Mouse (Mus musculus) granulocyte monocyte progenitor cell, adult 5-6 weeks (primary cell): ENCODE data around the gene Parvb. TPM values are rescaled to one million over a fixed set of nuclear protein-coding genes. Genes with fewer than 3 reads are reported as not detected.

ENCODE experiments used
- ATAC-seq: replicated peaks from 2 replicates; pipeline ENCODE4 v1.8.0; 2016; ENCODE audit warnings: mild to moderate bottlenecking, moderate TSS enrichment, inconsistent platforms; ENCODE audit not compliant: poor library complexity, severe bottlenecking
- total RNA-seq, 2 experiments: library from RNA; stranded (forward) in 1 of 2; stranded (reverse) in 1 of 2; fragments of 200-712, 200-1000 nt in 1 of 2; fragments of >200 nt in 1 of 2; fragmentation: Nextera tagmentation in 1 of 2; gene quantifications; 2 replicates each; pipeline ENCODE4 v1.2.3; 2014 to 2017

Parvb gene
- total RNA-seq (2014; fragmentation: Nextera tagmentation) (3.9 and 4.3 TPM in 2 replicates), total RNA-seq (2017) (0.36 and 0.43 TPM in 2 replicates)

DNA sequence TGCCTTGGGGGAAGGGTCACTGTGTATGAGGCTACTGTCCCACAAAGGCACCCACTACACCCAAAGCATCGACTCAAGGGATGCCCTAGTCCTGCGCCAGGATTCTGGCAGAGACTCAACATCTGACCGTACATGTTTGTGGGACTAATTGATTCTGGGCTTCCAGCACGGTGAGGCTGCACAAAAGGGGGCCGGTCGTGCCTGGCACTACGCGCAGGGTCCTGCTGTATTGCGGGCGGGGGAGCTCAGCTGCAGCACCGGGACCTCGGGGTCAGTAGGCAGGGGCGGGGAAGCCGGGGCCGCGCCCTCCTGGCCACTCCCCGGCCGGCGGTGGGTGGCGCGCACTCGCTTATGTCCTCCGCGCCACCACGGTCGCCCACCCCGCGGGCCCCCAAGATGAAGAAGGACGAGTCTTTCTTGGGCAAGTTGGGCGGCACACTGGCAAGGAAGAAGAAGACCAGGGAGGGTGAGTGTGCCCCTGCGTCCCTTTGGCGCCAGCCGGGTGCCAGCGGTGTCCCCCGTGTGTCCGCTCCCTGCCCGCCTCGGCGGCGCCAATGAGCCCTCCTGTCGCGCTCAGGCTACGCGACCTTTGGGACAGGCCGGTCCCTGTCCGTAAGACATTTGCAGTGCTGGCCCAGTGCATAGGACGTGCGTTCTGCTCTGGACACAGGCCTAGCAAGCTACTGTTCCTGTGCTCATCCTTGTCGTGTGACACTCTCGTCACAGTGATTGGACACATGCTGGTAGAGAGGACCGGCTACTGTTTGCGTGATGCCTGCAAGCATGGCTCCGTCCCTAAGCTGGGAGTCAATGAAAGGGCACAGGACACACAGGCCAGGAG is at the start of gene Parvb:
Parvb (plus strand) TSS at position 323 of the 841 bp plus-strand sequence.
- peak; percentile 58 for ATAC-seq

DNA sequence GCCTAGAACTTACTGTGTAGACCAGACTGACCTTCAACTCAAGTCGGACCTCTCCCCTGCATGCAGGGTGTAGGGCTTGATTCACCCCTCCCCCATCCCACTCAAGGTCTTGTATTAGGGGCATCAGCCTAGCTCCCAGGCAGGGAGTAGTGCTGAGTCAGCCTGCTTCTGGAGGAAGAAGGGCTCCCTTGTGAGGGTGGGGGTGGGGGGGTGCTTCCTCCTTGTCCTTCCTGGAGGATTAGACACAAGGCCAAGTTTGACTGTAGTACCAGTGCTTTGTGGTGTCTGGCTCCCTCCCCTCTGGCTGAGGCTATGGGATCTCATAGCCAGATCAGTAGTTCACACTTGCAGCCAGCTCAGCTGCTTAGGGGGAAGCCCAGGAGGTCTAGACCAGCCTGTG is 47.9 kb upstream of the Parvb start:
- ATAC-seq: peak; percentile 31

DNA sequence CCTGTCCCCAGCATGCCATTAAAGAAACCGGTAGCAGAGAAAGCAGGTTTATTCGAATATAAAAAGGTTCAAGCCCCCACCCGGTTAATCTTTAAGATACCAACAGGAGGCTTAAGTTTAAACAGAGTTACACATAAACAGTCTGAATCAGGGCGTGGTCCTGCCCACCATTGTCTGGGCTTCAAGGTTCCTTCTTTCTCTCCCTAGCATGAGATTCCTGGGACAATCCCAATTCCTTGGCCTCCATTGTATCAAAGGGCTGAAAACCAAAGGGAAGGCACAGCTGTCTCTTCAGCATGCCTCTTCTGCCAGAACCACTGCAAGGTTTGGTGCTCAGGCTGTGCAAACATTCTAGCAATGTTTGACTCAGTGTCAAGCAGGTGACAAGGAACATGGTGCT is 45.6 kb upstream of the Parvb start:
- no peak for ATAC-seq

DNA sequence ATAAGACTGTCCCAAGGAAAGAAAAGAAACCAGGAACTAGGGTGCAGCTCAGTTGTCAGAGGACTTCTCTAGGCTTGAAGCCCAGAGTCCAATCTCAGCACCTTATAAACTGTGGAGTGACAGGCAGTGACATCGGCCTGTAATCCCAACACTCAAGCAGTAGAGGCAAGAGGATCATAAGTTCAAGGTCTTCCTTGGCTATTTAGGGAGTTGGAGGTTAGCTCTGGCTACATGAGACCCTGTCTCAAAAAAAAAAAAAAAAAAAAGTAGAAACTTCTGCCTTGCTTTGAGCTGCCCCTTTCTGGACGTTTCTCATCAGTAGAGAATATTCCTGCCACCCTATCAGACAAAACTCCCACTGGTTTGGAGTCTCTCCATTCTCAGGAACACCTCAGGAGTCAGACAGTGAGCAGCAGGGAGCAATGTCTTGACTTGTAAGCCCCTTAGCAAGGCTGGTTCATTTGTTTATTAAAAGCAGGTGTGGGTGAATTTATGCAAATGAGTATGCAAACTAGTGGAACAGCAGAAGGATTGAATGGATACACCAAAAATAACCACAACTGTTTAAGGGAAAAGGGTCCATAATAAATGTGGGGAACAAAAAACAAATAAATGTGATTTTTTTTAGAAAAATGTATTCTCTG is 42.8 kb upstream of the Parvb start:
- no peak for ATAC-seq

DNA sequence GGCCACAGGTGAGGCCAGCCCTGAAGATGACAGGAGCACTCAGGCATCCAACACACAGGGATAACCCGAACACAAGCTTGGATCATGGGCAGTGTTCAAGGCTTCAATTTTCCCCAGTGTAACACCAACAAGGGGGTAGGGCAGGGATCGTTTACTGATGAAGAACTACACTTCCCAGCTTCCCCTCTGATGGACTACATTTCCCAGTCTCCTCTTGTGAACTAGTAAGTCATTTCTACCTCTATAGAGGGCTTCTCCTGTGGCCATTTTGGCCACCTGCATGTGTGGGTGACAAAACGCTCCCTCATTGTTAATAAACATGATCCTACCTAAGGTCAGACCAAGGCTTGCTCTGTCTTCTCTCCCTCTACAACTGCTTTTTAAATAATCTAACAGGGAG is 42.0 kb upstream of the Parvb start:
- peak; percentile 18; the same call in 1 of the 2 replicates for ATAC-seq

DNA sequence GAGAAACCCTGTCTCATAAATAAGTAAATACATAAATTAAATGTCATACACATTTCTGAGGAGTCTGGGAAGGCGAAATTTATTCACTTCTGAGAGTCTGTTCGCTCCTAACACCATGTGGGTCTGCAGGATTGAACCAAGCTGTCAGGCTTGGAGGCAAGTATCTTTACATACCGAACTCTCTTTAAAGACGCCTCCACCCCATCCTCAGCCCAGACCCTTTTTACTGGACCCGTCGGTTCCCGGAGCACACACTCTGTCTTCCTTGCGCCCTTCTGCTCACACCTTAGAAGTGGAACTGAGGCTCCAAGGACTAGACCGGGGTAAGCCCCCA is 40.2 kb upstream of the Parvb start:
- ATAC-seq: no peak

DNA sequence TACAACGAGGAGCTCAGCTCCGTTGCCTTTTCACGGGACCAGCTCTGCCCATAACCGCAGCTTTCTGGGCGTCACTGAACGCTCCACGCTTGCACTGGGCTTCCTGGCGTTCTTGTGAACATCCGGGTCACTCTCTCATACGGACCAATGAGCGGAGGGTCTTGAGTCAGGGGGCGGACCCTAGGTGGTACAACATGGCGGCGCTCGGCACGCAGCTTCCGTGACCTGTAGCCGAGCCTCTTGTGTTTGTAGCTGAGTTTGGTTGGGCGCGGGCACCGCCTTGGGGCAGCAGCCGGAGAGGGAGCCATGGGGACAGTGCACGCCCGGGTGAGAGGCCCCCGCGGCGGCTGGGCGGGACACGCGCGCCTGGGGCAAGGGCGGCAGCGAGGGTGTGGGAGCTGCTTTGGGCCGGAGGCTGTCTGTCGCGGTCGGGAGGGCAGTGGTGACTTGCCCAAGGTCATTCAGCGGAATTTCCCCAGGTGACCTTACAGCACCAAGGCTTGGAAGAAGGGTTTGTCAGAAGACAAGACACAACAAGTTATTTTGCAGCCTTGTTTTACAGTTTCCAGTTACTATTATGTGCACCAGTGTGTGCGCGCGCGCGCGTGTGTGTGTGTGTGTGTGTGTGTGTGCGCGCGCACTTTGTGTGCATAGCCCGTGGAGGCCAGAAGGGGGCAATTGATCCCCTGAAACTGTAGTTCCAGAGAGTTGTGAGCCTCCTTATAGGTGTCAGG is 39.6 kb upstream of the Parvb start, which contains the start of gene Samm50:
Samm50 (plus strand) TSS at position 184 of the 734 bp plus-strand sequence.
- peak; percentile 95 for ATAC-seq

DNA sequence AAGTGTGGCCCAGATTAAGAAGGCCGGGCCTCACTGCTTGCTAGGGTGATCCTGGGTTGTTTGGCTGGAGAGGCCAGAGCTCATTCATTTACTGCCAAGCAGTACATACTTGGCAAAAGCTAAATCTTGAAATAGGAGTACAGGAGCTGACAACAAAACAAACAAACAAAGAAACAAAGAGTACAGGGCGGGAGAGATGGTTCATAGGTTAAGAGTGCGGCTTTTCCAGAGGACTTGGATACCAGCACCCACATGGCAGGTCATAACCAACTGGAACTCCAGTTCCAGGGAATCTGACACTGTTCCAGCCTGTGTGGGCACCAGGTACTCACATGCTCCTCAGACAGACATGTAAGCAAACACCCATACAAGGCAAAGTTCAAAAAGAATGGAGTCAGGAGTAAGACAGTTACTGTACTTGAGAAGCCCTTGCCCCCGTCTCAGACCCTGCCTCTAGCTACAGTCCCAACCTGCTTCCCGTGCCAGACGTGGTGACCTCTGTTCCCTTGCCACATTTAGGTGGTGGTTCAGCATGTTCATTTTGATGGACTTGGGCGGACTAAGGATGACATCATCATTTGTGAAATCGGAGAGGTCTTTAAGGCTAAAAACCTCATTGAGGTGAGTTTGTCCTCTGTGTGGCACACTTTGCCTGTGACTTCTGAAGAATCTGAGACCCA is 35.2 kb upstream of the Parvb start:
- no peak for ATAC-seq

DNA sequence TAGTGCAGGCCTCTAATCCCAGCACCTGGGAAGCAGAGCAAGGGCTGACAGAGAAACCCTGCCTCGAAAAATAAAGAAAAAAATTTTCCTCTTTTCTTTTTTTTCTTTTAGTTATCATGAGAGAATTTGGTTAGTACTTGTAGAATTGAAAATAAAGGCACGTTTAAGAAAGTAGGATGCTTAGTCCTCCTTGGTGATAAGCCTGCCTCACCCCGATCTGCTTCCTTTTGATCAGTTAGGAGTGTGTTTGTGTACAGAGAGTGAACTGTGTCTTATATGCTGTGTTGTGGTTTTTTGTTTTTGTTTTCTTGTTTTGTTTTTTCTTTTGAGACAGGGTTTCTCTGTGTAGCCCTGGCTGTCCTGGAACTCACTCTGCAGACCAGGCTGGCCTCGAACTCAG is 24.5 kb upstream of the Parvb start:
- no peak for ATAC-seq

DNA sequence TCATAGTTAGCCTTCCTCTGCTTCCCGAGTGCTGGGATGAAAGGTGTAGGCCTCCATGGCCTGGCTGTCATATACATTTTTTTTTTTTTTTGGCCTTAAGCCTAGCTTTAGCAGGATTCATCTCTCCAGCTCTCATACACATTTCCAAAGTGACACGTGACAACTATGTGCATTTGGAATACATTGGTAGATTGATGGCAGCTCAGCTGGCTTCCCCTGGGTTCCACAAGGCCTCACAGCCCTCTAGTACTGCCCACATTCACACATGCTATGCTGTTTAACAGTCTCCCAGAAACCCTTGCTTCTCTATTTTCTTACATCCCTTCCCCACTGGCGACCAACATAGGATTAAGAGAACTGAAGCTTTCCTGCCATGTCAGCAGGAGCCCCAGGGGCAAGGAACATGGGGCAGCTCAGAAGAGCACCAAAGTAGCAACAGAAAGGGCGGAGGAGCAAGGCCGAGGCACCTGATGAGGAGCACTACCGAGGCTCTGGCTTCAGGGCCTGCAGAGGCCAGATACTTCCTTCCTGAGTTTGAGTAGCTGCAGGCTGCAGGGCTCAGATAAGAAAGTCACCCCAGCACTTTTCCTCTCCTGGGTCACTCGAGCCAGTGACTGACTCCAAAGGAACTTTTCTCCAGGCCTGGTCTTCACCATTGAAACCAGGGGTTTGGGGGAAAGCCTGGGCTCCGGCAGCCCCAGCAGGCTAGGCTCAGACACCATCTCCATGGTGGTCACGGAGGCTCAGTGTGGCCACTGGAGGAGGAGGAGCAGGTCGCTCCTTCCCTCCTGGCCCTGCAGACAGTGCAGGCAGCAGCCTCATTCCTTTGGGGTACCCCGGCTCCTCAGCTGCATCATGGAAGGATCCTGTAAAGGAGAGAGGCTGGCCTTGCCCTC is 22.1 kb upstream of the Parvb start:
- peak; percentile 20; the same call in 1 of the 2 replicates for ATAC-seq

DNA sequence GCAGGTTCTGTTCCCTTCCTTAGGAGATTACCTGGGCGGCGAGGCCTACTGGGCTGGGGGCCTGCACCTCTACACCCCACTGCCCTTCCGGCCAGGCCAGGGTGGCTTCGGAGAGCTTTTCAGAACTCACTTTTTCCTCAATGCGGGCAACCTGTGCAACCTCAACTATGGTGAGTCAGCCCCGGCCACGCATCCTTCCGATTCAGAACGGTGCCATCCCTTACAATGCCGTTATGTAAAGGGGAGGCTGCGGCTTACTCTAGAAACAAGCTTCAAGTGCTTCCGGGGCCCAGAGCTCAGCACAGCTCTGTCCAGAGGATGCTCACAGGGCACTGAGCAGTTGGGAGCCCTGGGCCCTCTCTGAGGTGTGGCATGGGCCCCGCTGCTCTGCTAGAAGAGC is 21.4 kb upstream of the Parvb start:
- no peak; the same call in 1 of the 2 replicates for ATAC-seq

DNA sequence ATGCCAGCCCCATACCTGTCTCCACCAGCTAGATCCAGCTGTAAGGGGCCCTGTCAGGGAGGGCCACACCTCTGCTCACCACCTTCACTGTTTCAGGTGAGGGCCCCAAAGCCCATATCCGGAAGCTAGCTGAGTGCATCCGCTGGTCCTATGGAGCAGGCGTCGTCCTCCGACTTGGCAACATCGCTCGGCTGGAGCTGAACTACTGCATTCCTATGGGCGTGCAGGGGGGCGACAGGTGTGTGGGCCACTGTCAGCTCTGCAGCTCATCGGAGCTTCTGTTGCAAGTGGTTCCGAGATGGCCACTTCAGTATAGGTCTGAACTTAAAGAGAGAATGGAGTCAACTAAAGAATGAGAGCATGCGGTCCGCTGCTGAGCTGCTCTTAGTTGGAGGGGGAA is 20.9 kb upstream of the Parvb start:
- ATAC-seq: no peak

DNA sequence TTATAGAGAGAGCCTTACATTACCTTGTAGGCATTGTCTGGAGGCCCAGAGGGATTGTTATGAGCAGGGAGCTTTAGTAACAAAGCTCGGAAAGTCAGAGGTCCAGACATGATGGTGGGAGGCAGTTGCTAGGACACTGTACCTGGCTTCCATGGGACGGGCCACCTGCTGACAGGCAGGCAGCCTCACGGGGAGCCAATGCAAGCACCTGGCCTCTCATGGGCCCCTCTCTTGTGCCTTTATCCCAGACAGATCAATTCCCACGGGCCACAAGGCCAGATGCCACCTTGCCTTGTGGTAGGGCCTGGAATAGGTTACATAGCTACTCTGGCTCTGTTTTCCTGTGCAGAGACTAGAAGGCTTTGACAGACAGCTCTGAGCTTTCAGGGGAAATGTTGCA is 20.3 kb upstream of the Parvb start:
- ATAC-seq: no peak

DNA sequence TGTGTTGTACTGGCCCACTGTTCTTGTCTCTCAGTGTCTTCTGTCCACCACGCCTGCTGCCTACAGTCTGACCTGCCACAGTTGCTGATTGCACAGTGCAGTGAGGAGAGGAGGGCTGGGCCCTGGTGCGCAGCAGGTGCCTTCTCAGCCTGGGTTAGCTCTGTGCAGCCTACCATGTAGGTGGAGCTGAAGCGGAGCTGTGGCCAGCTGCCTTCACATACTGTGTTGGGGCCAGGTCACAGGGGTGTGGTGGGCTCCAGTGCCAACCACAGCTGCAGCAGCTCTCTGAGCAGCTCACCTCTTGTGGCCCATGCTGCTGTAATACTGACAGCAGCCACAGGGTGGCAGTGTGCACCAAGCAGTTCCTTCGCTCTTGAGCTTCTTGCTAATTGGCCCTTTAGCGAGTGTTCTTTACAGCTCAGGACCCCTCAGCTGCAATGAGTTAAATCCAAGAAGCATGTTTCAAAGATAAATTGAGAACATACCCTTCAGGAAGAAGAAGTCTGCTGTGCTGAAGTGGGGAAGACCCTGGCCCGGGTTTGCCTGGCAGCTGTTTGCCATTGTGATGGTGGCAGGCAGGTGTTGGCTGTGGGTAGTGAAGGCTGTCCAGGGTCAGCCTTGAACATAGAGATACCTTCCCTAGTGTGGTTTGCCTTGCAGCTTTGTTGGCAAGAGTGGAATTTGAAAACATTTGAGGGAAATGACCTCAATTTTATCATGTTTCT is 19.6 kb upstream of the Parvb start:
- peak; percentile 72 for ATAC-seq

DNA sequence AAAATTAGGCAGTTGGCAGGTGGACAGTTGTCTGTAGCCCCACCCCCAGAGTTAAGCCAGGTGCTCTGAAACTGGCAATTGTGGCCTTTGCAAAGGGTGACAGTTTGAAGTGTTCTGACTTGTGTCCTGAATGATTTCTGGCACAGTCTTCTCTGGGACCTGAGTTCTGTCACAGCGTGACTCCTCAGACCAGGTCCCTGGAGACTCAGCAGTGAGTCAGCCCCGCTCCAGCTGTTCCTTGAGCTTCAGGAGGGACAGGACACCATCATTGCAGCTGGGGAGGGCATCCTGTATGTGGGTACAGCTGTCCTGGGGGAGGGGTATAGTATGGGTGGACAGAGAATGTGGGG is 19.1 kb upstream of the Parvb start:
- no peak for ATAC-seq

DNA sequence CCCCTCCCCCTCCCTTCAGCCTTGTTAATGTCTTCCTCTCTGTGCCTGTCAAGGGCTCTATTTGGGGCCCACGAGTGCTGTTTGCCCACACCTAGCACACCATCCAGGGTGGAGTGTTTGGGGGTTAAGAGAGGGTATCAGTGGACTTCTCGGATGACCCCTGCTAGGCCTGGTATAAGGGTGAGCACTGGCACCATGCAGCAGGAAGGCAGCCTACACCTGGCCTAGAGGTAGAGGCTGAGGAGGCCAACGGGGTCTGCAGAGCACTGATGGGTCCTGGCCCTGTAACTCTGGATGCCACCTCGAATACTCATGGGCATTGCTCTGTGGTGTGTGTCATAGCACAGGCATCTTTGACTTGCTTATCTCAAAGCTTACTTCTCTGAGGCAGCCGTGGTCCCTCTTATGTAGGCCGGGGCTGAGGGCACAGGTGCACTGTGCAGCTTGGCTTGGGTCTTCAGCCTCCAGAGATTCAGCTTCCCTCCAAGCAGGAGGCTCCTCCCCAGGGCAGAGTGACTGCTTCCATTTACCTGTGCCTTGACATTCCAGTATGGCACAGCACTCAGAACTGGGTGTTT is 18.6 kb upstream of the Parvb start:
- no peak for ATAC-seq

DNA sequence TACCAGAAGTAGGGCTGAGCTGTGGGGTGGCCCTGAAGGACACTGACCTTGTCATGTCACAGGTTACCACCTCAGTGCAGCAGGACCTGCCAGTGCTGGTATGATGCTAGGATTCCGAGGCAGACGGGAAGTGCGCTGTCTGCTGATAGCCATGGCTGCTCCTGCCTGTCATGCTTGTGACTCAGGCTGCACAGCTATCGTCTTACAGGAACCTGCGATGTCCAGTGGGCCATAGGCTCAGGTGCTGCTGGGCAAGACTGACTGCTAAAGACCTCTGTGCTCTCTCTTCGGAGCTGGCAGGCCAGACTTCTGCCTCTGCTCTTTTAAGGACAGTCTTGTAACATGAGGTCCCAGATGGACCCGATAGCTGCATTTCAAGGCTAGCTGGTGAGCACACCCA is 17.4 kb upstream of the Parvb start:
- no peak for ATAC-seq

DNA sequence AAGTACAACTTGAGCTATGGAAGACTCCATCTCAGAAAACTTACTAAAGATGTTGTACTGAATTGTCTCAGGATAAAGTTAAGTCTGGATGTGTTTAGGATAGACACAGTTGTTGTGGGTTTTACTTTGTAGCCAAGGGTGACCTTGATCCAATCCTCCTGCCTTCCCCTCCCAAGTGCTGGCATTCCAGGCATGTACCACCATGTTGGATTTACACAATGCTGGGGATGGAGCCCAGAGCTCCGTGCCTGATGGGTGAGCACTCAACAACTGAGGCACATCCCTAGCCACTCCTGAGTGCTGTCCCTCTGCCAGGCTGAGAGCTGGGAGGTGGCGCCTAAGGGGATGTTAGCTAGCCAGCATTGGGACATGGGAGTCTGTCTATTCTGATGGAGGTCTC is 16.6 kb upstream of the Parvb start:
- no peak for ATAC-seq

DNA sequence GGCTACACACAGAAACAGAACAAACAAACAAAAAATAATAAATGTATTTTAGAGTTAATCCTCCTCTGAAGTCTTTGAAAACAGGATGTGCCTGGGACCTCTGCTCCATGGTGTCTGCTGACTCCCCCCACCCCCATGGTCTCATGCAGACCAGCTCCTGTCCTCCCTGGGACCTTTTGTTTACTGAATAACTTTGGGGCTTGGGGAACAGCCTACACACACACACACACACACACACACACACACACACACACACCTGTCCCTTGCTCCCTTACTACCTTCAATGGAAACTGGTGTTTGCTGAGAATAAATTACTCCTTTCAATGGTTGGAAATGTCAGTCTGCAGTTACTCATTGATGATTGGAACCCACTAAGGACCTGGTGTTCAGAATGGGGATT is 15.8 kb upstream of the Parvb start:
- no peak for ATAC-seq
